Mouse (Mus musculus): ENCODE measurements at regions not wholly inside any gene's neighbourhood (a gene's known extent, or its start where the extent isn't known, plus 50 kb on each side); places are given as distances from the start of the nearest gene placed in this dataset.
A peak's percentile ranks its signal among the peaks of the same experiment; 100 is the strongest.

- peaks cover 5% of the 10 kb centered on the region; the same call in 1 of the 2 replicates for H3K4me1 ChIP-seq (ENCODE audit: control insufficient read depth, insufficient read depth, low read length)
- 82% methylated on average over 10 of the region's 10 CpGs for WGBS
- ATAC-seq (ENCODE audit: insufficient read depth, low FRiP score): no peak
- no peaks in the 10 kb centered on the region for H3K9me3 ChIP-seq (replicated peaks; ENCODE audit: control insufficient read depth, low read length)
- no peak overlapping the region for H3K27ac ChIP-seq (ENCODE audit: low read length)
- H3K4me2 ChIP-seq (ENCODE audit: low read depth, low read length): no peak overlapping the region
- no peaks in the 10 kb centered on the region for H3K27me3 ChIP-seq (ENCODE audit: control insufficient read depth, insufficient read depth, low read length)
- no peaks in the 10 kb centered on the region for H3K36me3 ChIP-seq (ENCODE audit: control insufficient read depth, insufficient read depth, low read length)
- H3K9ac ChIP-seq (ENCODE audit: low read length): no peak overlapping the region
- H3K4me3 ChIP-seq (replicated peaks; ENCODE audit: low read length): no peak overlapping the region
Observed at GRCm38 (mm10) chr15:38569011-38569640, 1143.8 kb downstream of the 4930447A16Rik start.

- Histone ChIP-seq H3K4me3 (replicated peaks; ENCODE audit: low read length) (no peak overlapping the region), H3K9ac (ENCODE audit: low read length) (no peak overlapping the region), H3K4me1 (ENCODE audit: control insufficient read depth, insufficient read depth, low read length) (peaks cover 5% of the 10 kb centered on the region; the same call in 1 of the 2 replicates), H3K9me3 (replicated peaks; ENCODE audit: control insufficient read depth, low read length) (no peaks in the 10 kb centered on the region), H3K27me3 (ENCODE audit: control insufficient read depth, insufficient read depth, low read length) (no peaks in the 10 kb centered on the region), H3K36me3 (ENCODE audit: control insufficient read depth, insufficient read depth, low read length) (no peaks in the 10 kb centered on the region), H3K4me2 (ENCODE audit: low read depth, low read length) (no peak overlapping the region), H3K27ac (ENCODE audit: low read length) (peak overlapping the region; percentile 43; the same call in 1 of the 2 replicates)
- 76% methylated on average over 8 of the region's 8 CpGs for WGBS
- peak; percentile 63; the same call in 1 of the 2 replicates for ATAC-seq (ENCODE audit: insufficient read depth, low FRiP score)
Observed at GRCm38 (mm10) chr15:38570144-38570543, 1144.8 kb downstream of the 4930447A16Rik start.

GRCm38 (mm10) chr15:38570735-38571134, 1145.4 kb downstream of the 4930447A16Rik start:
- no peak overlapping the region for H3K4me2 ChIP-seq (ENCODE audit: low read depth, low read length)
- H3K27ac ChIP-seq (ENCODE audit: low read length): peak overlapping the region; percentile 43; the same call in 1 of the 2 replicates
- H3K9me3 ChIP-seq (replicated peaks; ENCODE audit: control insufficient read depth, low read length): no peaks in the 10 kb centered on the region
- peak; percentile 61; the same call in 1 of the 2 replicates for ATAC-seq (ENCODE audit: insufficient read depth, low FRiP score)
- no peak overlapping the region for H3K9ac ChIP-seq (ENCODE audit: low read length)
- H3K4me3 ChIP-seq (replicated peaks; ENCODE audit: low read length): no peak overlapping the region
- H3K36me3 ChIP-seq (ENCODE audit: control insufficient read depth, insufficient read depth, low read length): no peaks in the 10 kb centered on the region
- peaks cover 5% of the 10 kb centered on the region; the same call in 1 of the 2 replicates for H3K4me1 ChIP-seq (ENCODE audit: control insufficient read depth, insufficient read depth, low read length)
- H3K27me3 ChIP-seq (ENCODE audit: control insufficient read depth, insufficient read depth, low read length): no peaks in the 10 kb centered on the region
- WGBS: 36% methylated on average over 8 of the region's 8 CpGs

- no peaks in the 10 kb centered on the region for H3K4me1 ChIP-seq (ENCODE audit: control insufficient read depth, insufficient read depth, low read length)
- 76% methylated on average over 4 of the region's 4 CpGs for WGBS
- ATAC-seq (ENCODE audit: insufficient read depth, low FRiP score): no peak
- no peak overlapping the region for H3K9ac ChIP-seq (ENCODE audit: low read length)
- no peaks in the 10 kb centered on the region for H3K9me3 ChIP-seq (replicated peaks; ENCODE audit: control insufficient read depth, low read length)
- no peaks in the 10 kb centered on the region for H3K27me3 ChIP-seq (ENCODE audit: control insufficient read depth, insufficient read depth, low read length)
- H3K36me3 ChIP-seq (ENCODE audit: control insufficient read depth, insufficient read depth, low read length): no peaks in the 10 kb centered on the region
- H3K27ac ChIP-seq (ENCODE audit: low read length): no peak overlapping the region
- H3K4me3 ChIP-seq (replicated peaks; ENCODE audit: low read length): no peak overlapping the region
- no peak overlapping the region for H3K4me2 ChIP-seq (ENCODE audit: low read depth, low read length)
Observed at GRCm38 (mm10) chr15:38572652-38573051, 1147.3 kb downstream of the 4930447A16Rik start.

- Histone ChIP-seq H3K9ac (ENCODE audit: low read length) (no peak overlapping the region), H3K27ac (ENCODE audit: low read length) (no peak overlapping the region), H3K4me3 (replicated peaks; ENCODE audit: low read length) (no peak overlapping the region), H3K9me3 (replicated peaks; ENCODE audit: control insufficient read depth, low read length) (no peaks in the 10 kb centered on the region), H3K36me3 (ENCODE audit: control insufficient read depth, insufficient read depth, low read length) (no peaks in the 10 kb centered on the region), H3K27me3 (ENCODE audit: control insufficient read depth, insufficient read depth, low read length) (no peaks in the 10 kb centered on the region), H3K4me2 (ENCODE audit: low read depth, low read length) (no peak overlapping the region), H3K4me1 (ENCODE audit: control insufficient read depth, insufficient read depth, low read length) (no peaks in the 10 kb centered on the region)
- ATAC-seq (ENCODE audit: insufficient read depth, low FRiP score): no peak
- 76% methylated on average over 8 of the region's 8 CpGs for WGBS
Observed at GRCm38 (mm10) chr15:38574447-38574846, 1149.1 kb downstream of the 4930447A16Rik start.

GRCm38 (mm10) chr15:38575254-38575653, 1149.9 kb downstream of the 4930447A16Rik start:
- WGBS: 79% methylated on average over 4 of the region's 4 CpGs
- no peaks in the 10 kb centered on the region for H3K36me3 ChIP-seq (ENCODE audit: control insufficient read depth, insufficient read depth, low read length)

GRCm38 (mm10) chr15:38577691-38578090, 1152.3 kb downstream of the 4930447A16Rik start:
- no peaks in the 10 kb centered on the region for H3K36me3 ChIP-seq (ENCODE audit: control insufficient read depth, insufficient read depth, low read length)
- no peaks in the 10 kb centered on the region for H3K27me3 ChIP-seq (ENCODE audit: control insufficient read depth, insufficient read depth, low read length)
- H3K4me2 ChIP-seq (ENCODE audit: low read depth, low read length): no peak overlapping the region
- no peak overlapping the region for H3K27ac ChIP-seq (ENCODE audit: low read length)
- WGBS: 96% methylated on average over 4 of the region's 4 CpGs
- no peaks in the 10 kb centered on the region for H3K9me3 ChIP-seq (replicated peaks; ENCODE audit: control insufficient read depth, low read length)
- no peak overlapping the region for H3K9ac ChIP-seq (ENCODE audit: low read length)
- H3K4me3 ChIP-seq (replicated peaks; ENCODE audit: low read length): no peak overlapping the region
- ATAC-seq (ENCODE audit: insufficient read depth, low FRiP score): no peak
- H3K4me1 ChIP-seq (ENCODE audit: control insufficient read depth, insufficient read depth, low read length): no peaks in the 10 kb centered on the region

More at GRCm38 (mm10) chr15:38575254-38575653, 1149.9 kb downstream of the 4930447A16Rik start:
- H3K4me1 ChIP-seq (ENCODE audit: control insufficient read depth, insufficient read depth, low read length): no peaks in the 10 kb centered on the region
- ATAC-seq (ENCODE audit: insufficient read depth, low FRiP score): no peak
- H3K27me3 ChIP-seq (ENCODE audit: control insufficient read depth, insufficient read depth, low read length): no peaks in the 10 kb centered on the region
- no peak overlapping the region for H3K27ac ChIP-seq (ENCODE audit: low read length)
- H3K9ac ChIP-seq (ENCODE audit: low read length): no peak overlapping the region
- H3K9me3 ChIP-seq (replicated peaks; ENCODE audit: control insufficient read depth, low read length): no peaks in the 10 kb centered on the region
- H3K4me2 ChIP-seq (ENCODE audit: low read depth, low read length): no peak overlapping the region
- H3K4me3 ChIP-seq (replicated peaks; ENCODE audit: low read length): no peak overlapping the region

- no peak overlapping the region for H3K27ac ChIP-seq (ENCODE audit: low read length)
- H3K9me3 ChIP-seq (replicated peaks; ENCODE audit: control insufficient read depth, low read length): no peaks in the 10 kb centered on the region
- H3K27me3 ChIP-seq (ENCODE audit: control insufficient read depth, insufficient read depth, low read length): no peaks in the 10 kb centered on the region
- WGBS: 81% methylated on average over 4 of the region's 4 CpGs
- H3K4me2 ChIP-seq (ENCODE audit: low read depth, low read length): no peak overlapping the region
- no peaks in the 10 kb centered on the region for H3K4me1 ChIP-seq (ENCODE audit: control insufficient read depth, insufficient read depth, low read length)
- no peak for ATAC-seq (ENCODE audit: insufficient read depth, low FRiP score)
- no peaks in the 10 kb centered on the region for H3K36me3 ChIP-seq (ENCODE audit: control insufficient read depth, insufficient read depth, low read length)
- no peak overlapping the region for H3K9ac ChIP-seq (ENCODE audit: low read length)
- no peak overlapping the region for H3K4me3 ChIP-seq (replicated peaks; ENCODE audit: low read length)
Observed at GRCm38 (mm10) chr15:38579481-38579880, 1154.1 kb downstream of the 4930447A16Rik start.

- no peak for ATAC-seq (ENCODE audit: insufficient read depth, low FRiP score)
- 69% methylated on average over 5 of the region's 5 CpGs for WGBS
- no peak overlapping the region for H3K4me3 ChIP-seq (replicated peaks; ENCODE audit: low read length)
Observed at GRCm38 (mm10) chr15:38583500-38583899, 1158.1 kb downstream of the 4930447A16Rik start.

More at GRCm38 (mm10) chr15:38583500-38583899, 1158.1 kb downstream of the 4930447A16Rik start:
- Histone ChIP-seq H3K9ac (ENCODE audit: low read length) (no peak overlapping the region), H3K27ac (ENCODE audit: low read length) (no peak overlapping the region), H3K36me3 (ENCODE audit: control insufficient read depth, insufficient read depth, low read length) (no peaks in the 10 kb centered on the region), H3K27me3 (ENCODE audit: control insufficient read depth, insufficient read depth, low read length) (no peaks in the 10 kb centered on the region), H3K4me2 (ENCODE audit: low read depth, low read length) (no peak overlapping the region), H3K9me3 (replicated peaks; ENCODE audit: control insufficient read depth, low read length) (no peaks in the 10 kb centered on the region), H3K4me1 (ENCODE audit: control insufficient read depth, insufficient read depth, low read length) (no peaks in the 10 kb centered on the region; the same call in 1 of the 2 replicates)
